Comparison of ENCODE assay signal across 7 mouse cellular contexts in the genomic region with DNA sequence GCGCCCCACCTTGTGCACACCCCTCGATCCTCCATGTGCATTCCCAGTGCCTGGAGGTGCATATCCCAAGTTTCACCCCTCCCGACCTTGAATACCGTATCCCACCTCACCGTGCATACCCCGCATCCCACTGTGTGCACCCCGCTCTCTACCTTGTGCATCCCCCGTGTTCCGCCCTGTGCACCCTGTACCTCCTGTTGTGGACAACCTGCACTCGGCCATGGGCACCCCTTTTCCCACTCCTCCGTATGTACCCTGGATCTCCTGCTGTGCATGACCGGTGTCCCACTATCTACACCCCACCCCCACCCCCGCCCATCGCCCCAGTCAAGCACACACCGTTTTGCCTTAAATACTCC. TPM values are rescaled to one million over a fixed set of nuclear protein-coding genes. Genes with fewer than 3 reads are reported as not detected.
DNase-seq lines count a peak whose midpoint lies in the region; ATAC-seq lines count a peak whose summit lies in the region.

No protein-coding gene starts in this region.

- no peaks in the 10 kb centered on the region for H3K9me3 ChIP-seq in lung, embryonic 16.5 days (ENCODE audit: control insufficient read depth, low read length)
- H3K9me3 ChIP-seq in embryonic facial prominence, embryonic 13.5 days, result no peaks in the 10 kb centered on the region
- no peaks in the 10 kb centered on the region for H3K9me3 ChIP-seq in intestine, embryonic 14.5 days (ENCODE audit: control insufficient read depth, low read length)
- no peaks in the 10 kb centered on the region for H3K9me3 ChIP-seq in midbrain, embryonic 16.5 days (replicated peaks; ENCODE audit: control insufficient read depth, low read length, poor library complexity, severe bottlenecking)

- H3K27ac ChIP-seq in lung, embryonic 16.5 days (ENCODE audit: low read length), result no peak overlapping the region
- no peak overlapping the region for H3K27ac ChIP-seq in embryonic facial prominence, embryonic 13.5 days
- no peak overlapping the region for H3K27ac ChIP-seq in intestine, embryonic 14.5 days (ENCODE audit: low read depth)
- peak overlapping the region; percentile 28 for H3K27ac ChIP-seq in midbrain, embryonic 16.5 days (ENCODE audit: low read length)

- H3K27me3 ChIP-seq in lung, embryonic 16.5 days (ENCODE audit: control insufficient read depth, insufficient read depth, low read depth, low read length), result no peaks in the 10 kb centered on the region
- H3K27me3 ChIP-seq in embryonic facial prominence, embryonic 13.5 days, result no peaks in the 10 kb centered on the region; the same call in 1 of the 2 replicates
- no peaks in the 10 kb centered on the region for H3K27me3 ChIP-seq in intestine, embryonic 14.5 days (replicated peaks; ENCODE audit: control insufficient read depth, insufficient read depth, low read length)
- H3K27me3 ChIP-seq in midbrain, embryonic 16.5 days (ENCODE audit: control insufficient read depth, insufficient read depth, low read depth, low read length), result no peaks in the 10 kb centered on the region

- H3K4me3 ChIP-seq in lung, embryonic 16.5 days (ENCODE audit: low read length), result peak overlapping the region; percentile 78
- peak overlapping the region; percentile 73 for H3K4me3 ChIP-seq in embryonic facial prominence, embryonic 13.5 days
- H3K4me3 ChIP-seq in intestine, embryonic 14.5 days (ENCODE audit: low read depth, low read length), result peak overlapping the region; percentile 65
- peak overlapping the region; percentile 74 for H3K4me3 ChIP-seq in midbrain, embryonic 16.5 days (ENCODE audit: low read depth, low read length)

- no peaks in the 10 kb centered on the region for H3K36me3 ChIP-seq in lung, embryonic 16.5 days (ENCODE audit: control insufficient read depth, insufficient read depth, low read length)
- H3K36me3 ChIP-seq in embryonic facial prominence, embryonic 13.5 days, result no peaks in the 10 kb centered on the region
- H3K36me3 ChIP-seq in intestine, embryonic 14.5 days (ENCODE audit: control insufficient read depth, insufficient read depth, low read length), result no peaks in the 10 kb centered on the region
- H3K36me3 ChIP-seq in midbrain, embryonic 16.5 days (ENCODE audit: control insufficient read depth, insufficient read depth, low read length), result no peaks in the 10 kb centered on the region

- peak; percentile 16 for ATAC-seq in lung, embryonic 16.5 days (ENCODE audit: low read depth)
- no peak; the same call in 1 of the 2 replicates for ATAC-seq in embryonic facial prominence, embryonic 13.5 days (ENCODE audit: insufficient number of reproducible peaks, insufficient read depth, low FRiP score, low TSS enrichment, low read depth)
- peak; percentile 7; the same call in 1 of the 2 replicates for ATAC-seq in intestine, embryonic 14.5 days (replicated peaks; ENCODE audit: low FRiP score, low TSS enrichment, low read depth)
- ATAC-seq in midbrain, embryonic 16.5 days, result no peak; the same call in none of the 2 replicates

- peaks cover 10% of the 10 kb centered on the region for H3K4me1 ChIP-seq in lung, embryonic 16.5 days (replicated peaks; ENCODE audit: control insufficient read depth, insufficient read depth, low read length)
- H3K4me1 ChIP-seq in embryonic facial prominence, embryonic 13.5 days, result peaks cover 11% of the 10 kb centered on the region
- H3K4me1 ChIP-seq in intestine, embryonic 14.5 days (replicated peaks; ENCODE audit: control insufficient read depth, insufficient read depth, low read length), result peaks cover 6% of the 10 kb centered on the region; the same call in 1 of the 2 replicates
- H3K4me1 ChIP-seq in midbrain, embryonic 16.5 days (ENCODE audit: control insufficient read depth, insufficient read depth, low read length), result peaks cover 6% of the 10 kb centered on the region

- H3K9ac ChIP-seq in lung, embryonic 16.5 days (ENCODE audit: low read length), result peak overlapping the region; percentile 89
- peak overlapping the region; percentile 87 for H3K9ac ChIP-seq in embryonic facial prominence, embryonic 13.5 days
- H3K9ac ChIP-seq in intestine, embryonic 14.5 days (ENCODE audit: low read length), result peak overlapping the region; percentile 78
- H3K9ac ChIP-seq in midbrain, embryonic 16.5 days (ENCODE audit: low read depth, low read length), result peak overlapping the region; percentile 78

- WGBS in lung, embryonic 16.5 days, result 2% methylated on average over 15 of the region's 15 CpGs
- 1% methylated on average over 15 of the region's 15 CpGs for WGBS in embryonic facial prominence, embryonic 13.5 days
- WGBS in intestine, embryonic 14.5 days, result 1% methylated on average over 15 of the region's 15 CpGs
- 1% methylated on average over 15 of the region's 15 CpGs for WGBS in midbrain, embryonic 16.5 days

- DNase-seq in lung, postnatal 25 days (ENCODE audit: low spot score), result no peak
- DNase-seq in intestine, embryonic 14.5 days (ENCODE audit: low spot score), result no peak
- DNase-seq in layer of hippocampus, adult 9-11 months, result no peak
- no peak for DNase-seq in right cerebral cortex, postnatal 36 days (ENCODE audit: low spot score in 2 of 2)

- H3K4me2 ChIP-seq in lung, embryonic 16.5 days (ENCODE audit: low read depth, low read length), result peak overlapping the region; percentile 99
- H3K4me2 ChIP-seq in embryonic facial prominence, embryonic 13.5 days, result peak overlapping the region; percentile 94
- H3K4me2 ChIP-seq in intestine, embryonic 14.5 days (ENCODE audit: low read length), result peak overlapping the region; percentile 70
- H3K4me2 ChIP-seq in midbrain, embryonic 16.5 days (ENCODE audit: low read length), result peak overlapping the region; percentile 94

RNA-seq across cellular contexts. Expression of a gene that starts 0.9 kb away (rescaled TPM):
- 13.0 and 13.8 TPM in 2 replicates for polyA plus RNA-seq in lung, embryonic 16.5 days (2015; fragmentation: Nextera tagmentation; extraction: Ambion mirVana)
- 14.7 and 14.8 TPM in 2 replicates for polyA plus RNA-seq in embryonic facial prominence, embryonic 13.5 days (2015; fragmentation: Nextera tagmentation; extraction: Ambion mirVana)
- polyA plus RNA-seq in intestine, embryonic 14.5 days (2014; fragmentation: Nextera tagmentation; extraction: Ambion mirVana), result 16.4 and 16.9 TPM in 2 replicates
- polyA plus RNA-seq in midbrain, embryonic 16.5 days (2015; fragmentation: Nextera tagmentation; extraction: Ambion mirVana), result 17.5 and 18.5 TPM in 2 replicates

RNA-seq across cellular contexts. Expression of a gene that starts 42.8 kb away (rescaled TPM):
- polyA plus RNA-seq in lung, embryonic 16.5 days (2015; fragmentation: Nextera tagmentation; extraction: Ambion mirVana), result 42.6 and 44.6 TPM in 2 replicates
- 50.8 and 57.5 TPM in 2 replicates for polyA plus RNA-seq in embryonic facial prominence, embryonic 13.5 days (2015; fragmentation: Nextera tagmentation; extraction: Ambion mirVana)
- polyA plus RNA-seq in intestine, embryonic 14.5 days (2014; fragmentation: Nextera tagmentation; extraction: Ambion mirVana), result 56.0 and 58.9 TPM in 2 replicates
- polyA plus RNA-seq in midbrain, embryonic 16.5 days (2015; fragmentation: Nextera tagmentation; extraction: Ambion mirVana), result 103 and 128 TPM in 2 replicates

Comparison
In these comparisons a context has a peak if more than half of its experiments do, and no peak if none do; other contexts are left out.
1. ATAC-seq: peak in lung, embryonic 16.5 days (single experiment) and intestine, embryonic 14.5 days (single experiment); none in embryonic facial prominence, embryonic 13.5 days (single experiment) and midbrain, embryonic 16.5 days (single experiment).
2. Peak in every context shown above with its lines, with median percentiles within 50 percentile points of each other: H3K4me2 ChIP-seq, H3K4me3 ChIP-seq and H3K9ac ChIP-seq.